Mouse (Mus musculus): Measurements from ENCODE around the gene Prdm12.

- TF ChIP-seq CTCF (IDR thresholded peaks at IDR 0.05; ENCODE audit: insufficient read depth, low read length), result no peak
- TF ChIP-seq POLR2A (IDR thresholded peaks at IDR 0.05; ENCODE audit: borderline replicate concordance, extremely low read depth, low read depth, low read length), result no peak
These were observed 2.0 kb upstream of the Prdm12 start for GRCm38 (mm10) chr2:31637807-31638206.

Data from lung, adult 2 months (tissue).